Mouse (Mus musculus): ENCODE measurements around the gene Epha1. TPM values are rescaled to one million over a fixed set of nuclear protein-coding genes. Genes with fewer than 3 reads are reported as not detected.
A peak's percentile ranks its signal among the peaks of the same experiment; 100 is the strongest.

Epha1 gene
- total RNA-seq, 2 experiments from 2014 or later: 2.8 to 8.6 TPM

DNA sequence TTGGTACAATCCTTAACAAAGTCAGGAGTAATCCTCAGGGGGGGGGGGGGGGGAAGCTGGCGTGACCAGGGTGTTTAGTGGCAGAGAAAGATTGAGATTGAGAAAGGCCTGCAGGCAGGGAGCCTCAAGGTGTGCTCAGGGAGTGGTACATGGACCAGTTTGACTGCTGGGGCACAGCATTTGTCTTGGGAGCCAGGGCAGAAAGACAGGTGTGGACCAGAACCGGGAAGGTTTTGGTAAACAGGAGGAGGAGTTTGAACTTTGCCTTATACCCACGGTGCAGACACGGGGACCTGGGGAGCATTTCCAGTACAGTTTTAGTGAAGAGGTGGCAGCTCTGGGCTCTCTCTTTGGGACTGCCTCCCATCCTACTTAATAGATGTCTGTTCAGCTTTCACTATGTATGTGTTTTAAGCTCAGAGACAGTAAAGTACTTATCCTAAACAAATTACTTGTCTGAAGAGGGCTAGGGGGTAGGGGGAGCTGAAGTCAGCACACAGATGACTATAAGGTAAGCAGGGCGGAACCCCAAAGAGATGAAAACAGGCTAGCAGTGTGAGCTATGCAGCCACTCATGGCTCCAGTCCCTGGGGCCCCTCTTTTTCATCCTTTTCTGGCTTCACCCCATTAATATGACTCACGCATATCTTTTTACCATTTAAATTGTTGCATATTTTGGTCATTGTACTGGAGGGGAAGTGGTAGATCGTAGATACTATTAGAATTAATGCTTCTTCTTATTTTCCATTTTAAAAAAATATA is 782 bp upstream of the Epha1 start:
- DNase-seq: no peak

DNA sequence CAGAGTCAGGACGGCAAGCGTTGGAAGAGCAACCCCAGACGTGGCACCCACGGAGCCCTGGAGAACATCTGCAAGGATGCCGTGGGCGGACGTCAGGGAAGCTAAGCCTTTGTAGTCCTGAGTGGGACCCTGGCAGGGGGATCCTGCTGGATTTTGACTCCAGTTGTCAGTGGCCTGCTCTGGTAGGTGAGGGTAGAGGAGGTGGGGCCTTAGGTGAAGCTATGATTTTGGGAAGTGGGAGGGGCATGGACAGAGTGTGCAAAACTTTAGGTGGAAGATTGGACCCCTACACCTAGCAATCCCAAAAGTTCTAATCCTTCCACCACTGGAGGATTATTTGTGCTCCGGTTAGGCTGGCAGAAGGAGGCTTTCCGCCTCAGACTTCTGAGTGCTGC is 650 bp downstream of the Epha1 start:
- no peak for DNase-seq

- no peak for DNase-seq
Observed at GRCm38 (mm10) chr6:42372001-42372400, 1.1 kb downstream of the Epha1 start.

DNA sequence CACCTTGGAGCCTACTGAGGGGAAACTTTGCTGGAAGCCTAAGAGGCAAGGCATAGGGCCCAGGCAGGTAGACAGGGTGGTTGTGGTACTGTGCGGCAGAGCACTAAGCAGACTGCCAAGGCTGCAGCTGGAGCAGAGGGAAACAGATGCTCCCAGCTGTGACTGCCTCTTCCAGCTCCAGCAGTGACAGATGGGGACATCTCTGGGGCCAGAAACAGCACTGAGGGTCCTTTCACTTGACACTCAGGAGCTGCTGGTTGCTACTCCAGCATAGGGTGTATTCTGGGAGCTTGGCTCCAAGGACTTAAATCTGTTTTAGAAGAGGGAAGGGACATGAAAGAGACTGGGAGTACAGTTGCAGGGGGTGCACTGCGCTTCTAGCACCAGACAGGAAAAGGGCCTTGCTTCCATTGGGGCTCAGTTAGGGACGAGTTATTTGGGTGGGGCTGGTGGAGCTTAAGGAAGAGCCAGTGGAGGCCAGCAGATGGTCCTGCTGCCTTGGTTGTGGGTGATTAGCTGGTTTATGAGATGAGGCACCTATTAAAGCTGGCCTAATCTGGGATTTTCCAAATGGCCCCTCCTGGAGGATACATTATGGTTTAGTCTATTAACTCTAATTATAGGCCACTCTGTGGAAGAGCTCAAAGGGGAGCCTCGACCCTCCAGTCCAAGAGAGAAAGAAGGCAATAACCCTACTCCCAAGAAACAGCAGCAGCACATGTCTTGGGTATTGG is 2.3 kb downstream of the Epha1 start:
- no peak for DNase-seq

DNA sequence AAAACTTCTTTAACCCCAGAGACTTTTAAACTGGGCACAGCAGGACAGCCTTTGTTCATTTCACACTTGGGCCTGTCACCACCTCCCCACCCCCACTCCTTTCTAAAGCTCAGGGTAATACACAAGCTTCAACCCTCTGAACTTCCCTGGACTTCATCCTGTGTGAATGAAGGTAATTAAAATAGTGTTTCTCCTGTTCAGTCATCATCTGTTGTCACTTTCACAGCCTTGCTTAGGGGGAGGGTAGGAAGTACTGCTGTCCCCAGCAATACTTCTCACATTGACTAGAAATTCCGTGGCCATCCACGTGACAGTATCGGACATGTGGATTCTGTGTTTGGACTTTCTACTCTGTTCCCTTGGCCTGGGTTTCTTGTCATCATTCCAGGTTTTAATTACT is 3.2 kb downstream of the Epha1 start:
- DNase-seq: no peak

DNA sequence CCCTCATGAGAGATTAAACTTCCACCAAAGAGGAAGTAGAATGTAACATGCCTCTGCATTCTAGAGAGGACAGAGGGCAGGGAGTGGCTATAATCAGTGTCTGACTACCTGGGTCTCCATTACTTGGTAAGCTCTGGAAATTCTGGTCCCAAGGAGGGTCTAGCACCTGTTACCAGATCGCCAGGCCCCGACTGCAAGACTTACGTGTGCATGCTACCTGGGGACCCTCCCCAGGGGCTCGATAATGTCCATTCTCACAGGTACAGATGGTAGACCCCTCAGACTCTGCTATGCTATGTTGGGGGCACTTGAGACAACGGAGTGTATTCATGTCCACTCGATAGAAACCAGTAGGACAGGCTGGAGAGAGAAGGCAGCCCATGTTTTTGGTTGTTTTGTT is 7.9 kb downstream of the Epha1 start:
- no peak for DNase-seq

GRCm38 (mm10) chr6:42364607-42365006 is 8.5 kb downstream of the Epha1 start:
- DNase-seq: no peak

DNA sequence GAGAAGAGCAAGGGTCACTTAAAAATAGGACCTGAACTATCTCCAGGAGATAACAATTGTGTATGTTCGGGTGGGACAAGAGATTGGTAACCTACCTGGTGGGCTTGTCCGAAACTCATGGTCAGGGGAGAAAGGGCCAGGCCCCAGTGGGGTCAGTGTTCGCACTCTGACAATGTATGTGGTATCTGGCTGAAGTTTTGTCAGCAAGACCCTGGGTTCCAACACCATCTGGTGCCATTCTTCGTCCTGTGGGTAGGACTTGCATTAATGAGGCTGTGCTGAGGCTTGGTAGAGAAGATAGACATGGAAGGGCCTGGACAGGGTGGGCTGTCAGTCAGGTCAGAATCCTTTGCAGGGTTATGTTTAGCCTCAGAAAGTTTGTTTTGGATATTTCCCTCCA is 9.0 kb downstream of the Epha1 start:
- no peak for DNase-seq

- no peak for DNase-seq
Observed at GRCm38 (mm10) chr6:42362974-42363373, 10.1 kb downstream of the Epha1 start.

- DNase-seq: no peak
Observed at GRCm38 (mm10) chr6:42362497-42362896, 10.6 kb downstream of the Epha1 start.

DNA sequence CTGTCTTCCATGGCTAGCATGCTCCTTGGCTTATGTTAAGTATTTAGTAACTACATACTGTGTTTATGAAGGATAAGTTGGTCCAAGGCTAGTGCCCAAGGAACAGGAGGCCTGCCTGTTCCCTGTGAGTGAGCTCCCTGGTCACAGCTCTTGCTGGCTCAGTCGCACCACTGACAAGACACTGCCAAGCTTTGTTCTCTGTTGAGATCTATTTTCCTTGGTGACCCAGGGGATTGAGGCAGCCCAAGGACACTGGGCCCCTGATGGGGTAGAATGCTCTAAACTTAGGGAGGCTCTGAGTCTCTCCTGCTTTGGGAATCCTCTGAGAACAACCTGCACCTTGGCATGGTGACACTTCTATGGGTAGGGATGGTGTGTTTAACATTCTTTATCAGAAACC is 11.0 kb downstream of the Epha1 start:
- DNase-seq: no peak

DNA sequence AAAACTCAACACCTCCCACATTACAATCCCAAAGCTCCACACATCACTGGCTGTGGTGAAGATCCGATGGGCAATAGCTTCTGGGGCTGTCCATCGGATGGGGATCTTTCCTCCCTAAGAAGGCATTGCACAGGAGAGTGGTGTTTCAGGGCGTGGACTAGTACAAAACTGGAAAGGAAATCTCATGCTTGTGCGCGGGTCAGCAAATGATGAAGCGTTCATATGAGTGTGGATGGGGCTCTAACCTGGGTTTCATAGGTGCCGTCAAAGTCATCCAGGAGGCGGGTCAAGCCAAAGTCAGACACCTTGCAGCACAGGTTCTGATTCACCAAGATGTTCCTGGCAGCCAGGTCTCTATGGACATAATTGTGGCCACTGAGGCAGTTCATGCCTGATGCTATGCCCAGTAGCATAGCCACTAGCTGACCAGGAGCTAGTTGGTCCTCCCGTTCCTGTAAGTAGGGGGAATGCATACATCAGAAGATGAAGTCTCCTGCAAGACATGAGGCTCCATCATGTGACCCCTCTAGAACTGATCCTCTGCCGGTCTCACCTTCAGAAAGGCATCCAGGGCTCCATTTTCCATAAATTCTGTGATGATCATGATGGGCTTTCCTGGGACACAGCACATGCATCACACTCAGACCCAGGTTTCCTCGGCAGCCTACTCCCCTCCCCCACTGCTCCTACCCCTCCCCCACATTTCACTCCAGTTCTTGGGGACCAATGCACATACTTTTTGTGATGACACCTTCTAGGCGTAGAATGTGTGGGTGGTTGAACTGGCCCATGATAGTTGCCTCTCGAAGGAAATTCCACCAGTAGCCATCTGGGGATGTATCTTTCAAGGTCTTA is 11.8 kb downstream of the Epha1 start:
- no peak for DNase-seq

DNA sequence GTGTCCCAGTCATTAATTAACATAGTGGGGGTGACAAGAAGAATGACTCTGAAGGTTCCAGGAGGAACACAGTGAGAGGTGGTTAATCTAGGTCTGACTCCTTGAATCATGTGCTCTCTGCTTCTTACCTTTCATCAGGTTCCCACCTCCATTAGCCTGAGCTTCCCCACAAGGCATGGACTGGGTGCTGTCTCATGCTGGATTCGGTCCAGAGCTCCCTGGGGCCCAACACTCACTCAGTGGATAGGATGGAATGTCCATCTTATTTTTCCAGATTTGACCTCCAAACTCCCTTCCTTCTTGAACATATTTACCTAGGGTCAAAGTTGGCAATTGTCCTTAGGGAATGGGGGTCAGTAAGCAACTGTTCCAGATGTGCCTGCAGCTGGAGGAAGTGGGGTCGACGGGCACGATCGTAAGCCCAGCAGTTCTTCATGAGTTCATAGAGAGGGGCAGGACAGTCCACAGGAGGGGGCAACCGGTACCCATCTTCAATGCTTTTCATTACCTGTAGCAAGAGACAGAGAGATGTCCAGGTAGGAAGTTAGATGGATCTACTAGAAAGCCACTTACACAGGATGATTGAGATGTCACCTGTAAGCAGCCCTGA is 12.7 kb downstream of the Epha1 start:
- no peak for DNase-seq

DNA sequence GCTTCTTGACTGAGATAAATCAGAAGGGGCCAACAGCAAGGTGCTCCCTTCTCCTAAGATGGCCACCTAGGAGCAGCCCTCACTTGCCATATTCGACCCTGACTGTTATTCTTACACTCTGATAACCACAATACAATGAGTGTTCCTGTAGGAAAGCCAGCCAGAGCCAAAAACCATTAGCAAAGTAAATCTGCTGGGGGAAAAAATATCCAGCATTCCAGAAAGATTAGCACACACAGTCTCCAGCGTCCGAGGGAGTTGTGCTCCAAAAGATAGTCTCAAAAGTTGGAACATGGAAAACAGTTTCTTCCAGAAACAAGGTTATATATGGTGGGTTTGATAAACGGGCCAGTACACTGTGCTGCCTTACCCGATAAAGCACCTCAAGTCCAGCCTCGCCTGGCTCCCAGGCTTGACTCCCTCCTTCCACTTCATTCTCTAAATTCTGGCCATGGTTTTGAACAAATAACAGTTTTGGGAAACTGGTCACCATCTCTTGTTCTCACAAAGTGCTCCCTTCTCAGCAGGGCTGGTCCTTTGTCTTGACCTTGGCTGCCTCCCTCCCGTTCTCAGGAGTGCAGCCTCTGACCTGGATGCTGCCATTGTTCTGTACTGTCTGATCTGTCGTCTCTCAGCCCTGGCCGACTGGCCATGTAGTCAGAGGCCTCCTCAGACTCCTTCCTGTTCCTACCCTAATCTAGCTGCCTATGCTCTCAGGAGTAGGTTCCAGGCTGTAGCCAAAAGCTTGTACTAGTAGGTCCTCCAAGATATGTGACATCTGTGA is 13.5 kb downstream of the Epha1 start:
- no peak for DNase-seq

GRCm38 (mm10) chr6:42358901-42359300 is 14.2 kb downstream of the Epha1 start:
- DNase-seq: no peak

- DNase-seq: no peak
Observed at GRCm38 (mm10) chr6:42357901-42358300, 15.2 kb downstream of the Epha1 start.

DNA sequence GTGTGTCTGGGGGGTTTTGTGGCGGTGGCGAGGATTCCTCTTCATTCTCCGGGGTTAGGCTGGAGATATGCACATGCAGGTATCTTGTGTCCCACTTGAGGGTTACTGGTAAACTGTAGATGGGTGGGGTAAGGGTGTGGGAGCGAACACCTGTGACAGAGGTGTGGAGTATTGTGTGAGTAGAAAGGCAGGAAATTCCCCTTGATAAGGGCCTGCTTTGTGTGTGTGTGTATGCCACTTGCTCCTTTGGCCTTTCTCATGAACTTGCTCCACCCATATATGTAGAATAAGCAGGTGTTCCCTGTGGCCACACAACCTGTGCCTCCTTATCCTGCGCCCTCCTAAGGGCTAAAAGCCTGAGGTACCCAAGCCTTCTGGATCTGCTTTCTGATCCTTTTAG is 16.2 kb downstream of the Epha1 start:
- DNase-seq: no peak

- no peak for DNase-seq
Observed at GRCm38 (mm10) chr6:42355794-42356600, 17.1 kb downstream of the Epha1 start.

GRCm38 (mm10) chr6:42355366-42355765 is 17.7 kb downstream of the Epha1 start:
- no peak for DNase-seq

DNA sequence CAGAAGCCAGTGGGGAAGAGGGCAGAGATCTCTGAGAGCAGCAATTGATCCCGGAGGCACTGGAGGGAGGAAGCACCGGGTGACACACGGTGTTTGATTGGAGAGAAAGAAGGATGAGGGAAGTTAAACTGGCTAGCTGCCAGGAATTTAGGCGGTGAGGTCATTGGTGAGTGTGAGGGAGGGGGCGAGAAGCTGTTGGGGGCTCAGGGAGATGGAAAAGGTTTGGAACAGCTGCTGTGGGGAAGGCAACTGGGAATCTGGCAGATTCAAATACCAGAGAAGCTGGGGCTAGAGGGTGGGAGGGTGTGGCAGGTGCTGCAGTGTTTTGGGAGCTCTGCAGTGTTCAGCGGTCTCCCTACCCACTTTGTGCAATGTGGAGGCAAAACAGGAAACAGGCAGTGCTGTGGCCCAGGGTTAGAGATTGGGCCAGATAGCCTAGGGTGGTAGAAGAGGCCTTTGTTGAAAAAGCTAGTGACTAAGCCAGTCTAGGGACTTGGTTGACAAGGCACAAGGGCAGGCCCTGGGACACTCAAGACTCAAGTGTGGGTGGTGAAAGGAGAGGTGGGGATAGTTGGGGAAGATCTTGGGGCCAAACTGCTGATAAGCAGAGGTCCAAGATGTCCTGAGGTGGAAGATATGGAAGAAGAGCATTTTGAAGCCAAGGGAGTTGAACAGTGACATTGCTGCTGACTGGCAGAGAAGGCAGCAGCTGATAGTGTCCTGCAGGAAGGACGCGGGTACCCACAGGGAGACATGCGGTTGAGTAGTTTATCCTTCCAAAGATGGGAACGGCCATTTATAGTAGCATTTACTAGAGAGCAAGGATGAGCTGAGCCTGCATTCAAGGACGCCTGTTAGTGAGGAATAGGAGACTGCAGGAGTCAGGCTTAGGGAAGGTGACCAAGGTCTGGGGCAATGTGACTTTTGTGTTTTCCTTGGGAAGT is 18.7 kb downstream of the Epha1 start:
- DNase-seq: peak; percentile 45
